Mouse (Mus musculus): ENCODE results near the gene Gm2974.
"Not testable (repeated sequence)": the region's sequence is repeated elsewhere in the genome, so short reads cannot be mapped to it uniquely, and the experiment has no call there.

Gm2974 gene

DNA sequence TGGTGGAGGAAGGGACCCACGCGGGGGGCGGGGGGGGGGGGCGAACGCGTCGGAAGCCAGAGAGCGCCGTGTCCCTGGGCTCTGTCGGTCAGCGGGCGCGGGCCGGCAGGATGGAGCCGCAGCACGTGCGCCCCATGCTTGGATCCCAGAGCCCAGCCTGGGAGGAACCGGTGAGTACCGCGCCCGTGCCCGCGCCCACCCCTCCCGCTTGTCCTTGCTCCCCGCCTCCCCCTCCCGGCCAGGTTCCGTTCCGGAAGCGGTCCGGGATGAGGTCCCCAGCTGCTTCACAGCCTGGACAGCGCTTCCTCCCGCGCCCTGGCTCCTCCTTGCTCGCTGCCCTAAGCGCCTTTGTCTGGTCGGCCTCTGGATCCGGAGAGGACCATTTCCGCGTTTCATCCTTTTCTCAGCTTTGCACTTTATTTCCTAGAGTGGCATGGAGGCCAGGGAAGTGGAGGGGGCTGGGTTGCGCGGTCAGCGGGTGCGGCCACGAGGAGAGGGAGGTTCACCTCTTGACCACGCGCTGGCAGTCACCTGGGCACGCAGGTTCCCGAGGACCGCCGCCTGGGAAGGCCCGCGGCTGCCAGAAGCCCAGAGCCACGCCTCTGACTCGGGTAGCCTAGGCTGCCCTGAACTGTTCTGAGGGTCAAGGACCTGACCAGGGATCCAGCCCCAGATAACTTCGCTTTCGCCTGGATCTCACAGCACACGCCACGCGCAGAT, at the start of gene Gm2974:
Gm2974 (plus strand) TSS at position 86 of the 720 bp plus-strand sequence.
- DNase-seq (ENCODE audit: low read depth, low spot score): not testable (repeated sequence)

DNA sequence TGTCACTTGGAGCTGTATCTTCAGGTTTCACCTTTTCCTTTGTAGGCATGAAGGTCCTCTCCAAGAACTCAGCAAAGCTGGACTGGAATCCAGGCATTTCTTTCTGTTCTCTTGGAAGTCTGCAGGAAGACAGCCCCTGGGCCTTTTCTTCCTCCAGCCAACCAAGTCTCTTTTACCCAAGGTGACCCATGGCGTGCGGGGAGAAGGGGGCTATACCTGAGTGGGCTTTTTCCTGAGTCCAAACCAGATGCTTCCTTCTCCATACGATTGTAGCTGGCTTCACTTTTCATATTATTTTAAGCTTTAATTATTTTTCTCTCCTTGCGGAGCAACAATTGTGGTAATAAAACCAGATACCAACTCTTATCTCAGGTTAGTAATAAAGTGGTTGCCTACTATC, 40.7 kb upstream of the Gm2974 start:
- DNase-seq (ENCODE audit: low read depth, low spot score): not testable (repeated sequence)

DNA sequence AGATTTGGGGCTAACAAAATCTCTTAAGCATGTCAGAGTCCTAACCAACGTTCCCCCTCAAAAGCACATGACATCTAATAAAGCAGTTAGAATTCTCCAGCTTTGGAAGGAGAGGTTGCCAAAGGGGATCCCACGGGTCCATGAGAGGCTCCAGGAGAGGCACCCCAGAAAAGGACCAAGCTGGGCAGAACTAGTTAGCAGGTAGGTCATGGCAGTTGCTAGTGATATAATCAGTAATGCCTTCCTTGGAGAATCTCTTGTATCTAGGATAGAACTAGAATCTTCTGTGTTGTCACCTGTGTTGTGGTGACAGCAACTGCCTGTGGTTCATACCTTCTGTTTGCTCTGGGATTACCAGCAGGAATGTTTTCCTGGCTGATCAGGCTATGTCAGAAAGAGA, 17.6 kb upstream of the Gm2974 start, which contains the start of gene Gm3127:
Gm3127 (plus strand) TSS at position 301 of the 400 bp plus-strand sequence.
- not testable (repeated sequence) for DNase-seq (ENCODE audit: low read depth, low spot score)

DNA sequence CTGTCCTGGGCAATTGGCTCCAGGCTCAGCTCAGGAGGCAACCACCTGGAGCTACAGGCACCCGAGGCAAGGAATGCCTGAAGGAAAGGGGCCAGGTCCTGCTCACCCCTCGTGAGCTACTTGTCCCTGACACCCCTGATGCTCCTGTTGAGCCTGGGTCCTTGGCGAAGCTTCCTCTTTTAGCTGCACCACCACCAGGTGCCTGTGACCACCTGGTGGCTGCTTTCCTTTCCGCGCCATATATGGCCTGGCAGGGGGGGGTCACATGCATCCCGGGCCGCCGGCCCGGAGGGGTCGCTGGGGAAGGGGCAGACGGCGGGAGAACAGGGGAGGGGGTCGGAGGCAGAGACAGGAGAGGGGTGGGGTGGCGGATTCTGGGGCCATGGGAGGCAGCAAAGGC, 346 bp upstream of the Gm2974 start:
- DNase-seq (ENCODE audit: low read depth, low spot score): not testable (repeated sequence)

- not testable (repeated sequence) for DNase-seq (ENCODE audit: low read depth, low spot score)
Observed at GRCm38 (mm10) chr14:4183375-4183774, 999 bp downstream of the Gm2974 start.

GRCm38 (mm10) chr14:4249331-4249730, 67.0 kb downstream of the Gm2974 start, which contains the start of gene Gm3138:
Gene Gm3138 (plus strand): TSS chr14:4249631.
- not testable (repeated sequence) for DNase-seq (ENCODE audit: low read depth, low spot score)

Measured in mesoderm, embryonic 11.5 days (tissue).